Mouse (Mus musculus) bone marrow, adult 2 months (tissue): ENCODE results near the gene Nell1.

ENCODE experiments used
- CTCF ChIP-seq: fragments of 200-500 bp; IDR thresholded peaks from 2 replicates; pipeline ENCODE4 v1.5.1; 2011; ENCODE audit warnings: low read length, control low read depth; ENCODE audit not compliant: control insufficient read depth, insufficient read depth
- POLR2A ChIP-seq: fragments of 200-500 bp; IDR thresholded peaks from 2 replicates; pipeline ENCODE4 v1.6.1; 2011; ENCODE audit warnings: low read depth, mild to moderate bottlenecking, control low read depth, low read length, borderline replicate concordance; ENCODE audit not compliant: control insufficient read depth

GRCm38 (mm10) chr7:50053704-50054103, 79.0 kb downstream of the Nell1 start:
- TF ChIP-seq POLR2A (no peak), CTCF (no peak)
